Comparison of ENCODE assay signal across 14 mouse cellular contexts in genomic region chr5:107126561-107126960, GRCm38 (mm10).
DNase-seq lines count a peak whose midpoint lies in the region; ATAC-seq lines count a peak whose summit lies in the region.
"Had no signal": no experiment of that assay in that cellular context is flagged by ENCODE, and none has a peak within 500 bp of the region (broad histone marks: within the 10 kb centered on the region; RNA-seq: fewer than 3 reads in every experiment).

No protein-coding gene starts in this region.

- no peaks in the 10 kb centered on the region for H3K36me3 ChIP-seq in heart, embryonic 15.5 days
- H3K36me3 ChIP-seq in heart, embryonic 11.5 days (ENCODE audit: control insufficient read depth, insufficient read depth, low read length) = no peaks in the 10 kb centered on the region
- peaks cover 42% of the 10 kb centered on the region for H3K36me3 ChIP-seq in limb, embryonic 15.5 days

- no peaks in the 10 kb centered on the region for H3K27me3 ChIP-seq in heart, embryonic 15.5 days
- no peaks in the 10 kb centered on the region for H3K27me3 ChIP-seq in heart, embryonic 11.5 days (ENCODE audit: control insufficient read depth, insufficient read depth, low read length)
- H3K27me3 ChIP-seq in limb, embryonic 15.5 days = no peaks in the 10 kb centered on the region
- H3K27me3 ChIP-seq: limb, embryonic 13.5 days had no signal

- no peak overlapping the region for H3K9ac ChIP-seq in heart, embryonic 15.5 days
- H3K9ac ChIP-seq in heart, embryonic 11.5 days (ENCODE audit: low read depth, low read length) = no peak overlapping the region
- H3K9ac ChIP-seq in limb, embryonic 15.5 days = no peak overlapping the region
- H3K9ac ChIP-seq: limb, embryonic 13.5 days; liver, postnatal 0 days had no signal

- H3K9me3 ChIP-seq in heart, embryonic 15.5 days (replicated peaks) = no peaks in the 10 kb centered on the region
- H3K9me3 ChIP-seq in heart, embryonic 11.5 days (replicated peaks; ENCODE audit: control insufficient read depth, low read length) = no peaks in the 10 kb centered on the region
- H3K9me3 ChIP-seq in limb, embryonic 15.5 days = no peaks in the 10 kb centered on the region
- H3K9me3 ChIP-seq: limb, embryonic 13.5 days had no signal

- peak overlapping the region; percentile 56; the same call in 1 of the 2 replicates for H3K27ac ChIP-seq in heart, embryonic 15.5 days
- H3K27ac ChIP-seq in heart, embryonic 11.5 days (ENCODE audit: low read depth, low read length) = no peak overlapping the region
- peak overlapping the region; percentile 62 for H3K27ac ChIP-seq in limb, embryonic 15.5 days
- H3K27ac ChIP-seq: limb, embryonic 13.5 days had no signal

- ATAC-seq in heart, embryonic 15.5 days (replicated peaks; ENCODE audit: insufficient number of reproducible peaks, insufficient read depth, low FRiP score, low read depth) = no peak
- no peak for ATAC-seq in heart, embryonic 11.5 days (replicated peaks; ENCODE audit: insufficient number of reproducible peaks, low FRiP score, low TSS enrichment)
- ATAC-seq in limb, embryonic 15.5 days (ENCODE audit: insufficient number of reproducible peaks, low FRiP score, low TSS enrichment, low read depth) = no peak
- ATAC-seq: inflammation-experienced regulatory T-cells, adult 6 months; liver, postnatal 0 days; midbrain, embryonic 16.5 days had no signal

- 35% methylated on average over 7 of the region's 7 CpGs for WGBS in heart, embryonic 15.5 days
- WGBS in heart, embryonic 11.5 days (ENCODE audit: insufficient replicate concordance) = 73% methylated on average over 7 of the region's 7 CpGs
- 17% methylated on average over 7 of the region's 7 CpGs for WGBS in limb, embryonic 15.5 days

- DNase-seq in layer of hippocampus, adult 9-10 months (ENCODE audit: low spot score) = peak; percentile 29
- no peak for DNase-seq in layer of hippocampus, postnatal 36 days
- peak; percentile 22 for DNase-seq in right cerebral cortex, postnatal 14 days
- no peak for DNase-seq in right cerebral cortex, adult 18-20 months
- no peak for DNase-seq in gastrocnemius, postnatal 25 days
- DNase-seq: adrenal gland, postnatal 25 days; liver, postnatal 0 days; thymus, postnatal 14 days had no signal

- H3K4me3 ChIP-seq in heart, embryonic 15.5 days = no peak overlapping the region
- no peak overlapping the region for H3K4me3 ChIP-seq in heart, embryonic 11.5 days (ENCODE audit: low read depth, low read length)
- no peak overlapping the region for H3K4me3 ChIP-seq in limb, embryonic 15.5 days
- H3K4me3 ChIP-seq: limb, embryonic 13.5 days had no signal

- H3K4me1 ChIP-seq in heart, embryonic 15.5 days (replicated peaks) = peaks cover 64% of the 10 kb centered on the region
- H3K4me1 ChIP-seq in heart, embryonic 11.5 days (ENCODE audit: control insufficient read depth, insufficient read depth, low read length) = peaks cover 36% of the 10 kb centered on the region
- H3K4me1 ChIP-seq in limb, embryonic 15.5 days = peaks cover 51% of the 10 kb centered on the region

- no peak overlapping the region for H3K4me2 ChIP-seq in heart, embryonic 15.5 days
- H3K4me2 ChIP-seq in heart, embryonic 11.5 days = no peak overlapping the region
- no peak overlapping the region for H3K4me2 ChIP-seq in limb, embryonic 15.5 days
- H3K4me2 ChIP-seq: limb, embryonic 13.5 days had no signal

Comparison
In these comparisons a context has a peak if more than half of its experiments do, and no peak if none do; other contexts are left out.
1. DNase-seq: peak in layer of hippocampus, adult 9-10 months (single experiment) and right cerebral cortex, postnatal 14 days (single experiment); none in layer of hippocampus, postnatal 36 days (0 of 2), right cerebral cortex, adult 18-20 months (single experiment) and gastrocnemius, postnatal 25 days (single experiment).